19 mouse cellular contexts compared by ENCODE assay signal in genomic region chr4:75965810-75966209, GRCm38 (mm10).
"Had no signal": no experiment of that assay in that cellular context is flagged by ENCODE, and none has a peak within 500 bp of the region (broad histone marks: within the 10 kb centered on the region; RNA-seq: fewer than 3 reads in every experiment).

No protein-coding gene starts in this region.

- H3K27ac ChIP-seq: intestine, embryonic 15.5 days; kidney, embryonic 15.5 days; liver, embryonic 14.5 days; midbrain, embryonic 12.5 days; midbrain, embryonic 15.5 days; neural tube, embryonic 12.5 days; neural tube, embryonic 15.5 days; stomach, embryonic 15.5 days had no signal

- H3K9me3 ChIP-seq: intestine, embryonic 15.5 days; kidney, embryonic 15.5 days; midbrain, embryonic 12.5 days; midbrain, embryonic 15.5 days; neural tube, embryonic 12.5 days; neural tube, embryonic 15.5 days; stomach, embryonic 15.5 days had no signal

- DNase-seq: kidney, adult 11 months; kidney, adult 8-10 months; kidney, postnatal 10 days; kidney, postnatal 36 days; layer of hippocampus, postnatal 36 days; right cerebral cortex, adult 18-20 months; right cerebral cortex, postnatal 25 days; spleen, adult 18-20 months; thymus, postnatal 25 days had no signal

- H3K4me1 ChIP-seq: intestine, embryonic 15.5 days; kidney, embryonic 15.5 days; midbrain, embryonic 12.5 days; midbrain, embryonic 15.5 days; neural tube, embryonic 12.5 days; neural tube, embryonic 15.5 days; stomach, embryonic 15.5 days had no signal

- H3K4me2 ChIP-seq: intestine, embryonic 15.5 days; kidney, embryonic 15.5 days; liver, embryonic 11.5 days; midbrain, embryonic 12.5 days; midbrain, embryonic 15.5 days; neural tube, embryonic 12.5 days; neural tube, embryonic 15.5 days; stomach, embryonic 15.5 days had no signal

- H3K36me3 ChIP-seq: intestine, embryonic 15.5 days; kidney, embryonic 15.5 days; midbrain, embryonic 12.5 days; midbrain, embryonic 15.5 days; neural tube, embryonic 12.5 days; neural tube, embryonic 15.5 days; stomach, embryonic 15.5 days had no signal

- ATAC-seq: intestine, embryonic 15.5 days; midbrain, embryonic 15.5 days had no signal

- H3K9ac ChIP-seq: intestine, embryonic 15.5 days; kidney, embryonic 15.5 days; liver, embryonic 14.5 days; midbrain, embryonic 12.5 days; midbrain, embryonic 15.5 days; neural tube, embryonic 12.5 days; neural tube, embryonic 15.5 days; stomach, embryonic 15.5 days had no signal

- H3K4me3 ChIP-seq: intestine, embryonic 15.5 days; kidney, embryonic 15.5 days; left cerebral cortex, adult 2 months; midbrain, embryonic 12.5 days; midbrain, embryonic 15.5 days; neural tube, embryonic 12.5 days; neural tube, embryonic 15.5 days; stomach, embryonic 15.5 days had no signal

- H3K27me3 ChIP-seq: intestine, embryonic 15.5 days; kidney, embryonic 15.5 days; midbrain, embryonic 12.5 days; midbrain, embryonic 15.5 days; neural tube, embryonic 12.5 days; neural tube, embryonic 15.5 days; stomach, embryonic 15.5 days had no signal
